Mouse (Mus musculus) heart, embryonic 15.5 days (tissue): ENCODE data around the gene Znrf2. TPM values are rescaled to one million over a fixed set of nuclear protein-coding genes. Genes with fewer than 3 reads are reported as not detected.
A peak's percentile ranks its signal among the peaks of the same experiment; 100 is the strongest.

Experiments
- ATAC-seq: fragments of 200-750 bp; cut with Nextera tagmentation; replicated peaks from 2 replicates; pipeline ENCODE4 v1.8.0; 2017; ENCODE audit warnings: low read depth, moderate TSS enrichment; ENCODE audit not compliant: insufficient number of reproducible peaks, insufficient read depth, low FRiP score
- H3K27ac ChIP-seq: fragments of 300-500 bp; sonication (generic); 2 replicates; pipeline ENCODE4 v1.5.1; 2015; ENCODE audit warnings: mild to moderate bottlenecking, inconsistent platforms
- H3K27me3 ChIP-seq: fragments of 300-500 bp; sonication (generic); 2 replicates; pipeline ENCODE4 v1.6.1; 2015; ENCODE audit warnings: inconsistent platforms
- H3K36me3 ChIP-seq: fragments of 300-500 bp; sonication (generic); 2 replicates; pipeline ENCODE4 v1.6.1; 2015; ENCODE audit warnings: mild to moderate bottlenecking, inconsistent platforms
- H3K4me1 ChIP-seq: fragments of 300-500 bp; sonication (generic); replicated peaks from 2 replicates; pipeline ENCODE4 v1.6.1; 2015; ENCODE audit warnings: inconsistent platforms
- H3K4me2 ChIP-seq: fragments of 300-500 bp; sonication (generic); 2 replicates; pipeline ENCODE4 v1.6.1; 2015; ENCODE audit warnings: inconsistent platforms, mild to moderate bottlenecking, moderate library complexity
- H3K4me3 ChIP-seq: fragments of 300-500 bp; sonication (generic); 2 replicates; pipeline ENCODE4 v1.5.1; 2015; ENCODE audit warnings: mild to moderate bottlenecking, inconsistent platforms
- H3K9ac ChIP-seq: fragments of 300-500 bp; sonication (generic); 2 replicates; pipeline ENCODE4 v1.6.1; 2015; ENCODE audit warnings: mild to moderate bottlenecking, inconsistent platforms
- H3K9me3 ChIP-seq: fragments of 300-500 bp; sonication (generic); replicated peaks from 2 replicates; pipeline ENCODE4 v1.6.1; 2016; ENCODE audit warnings: inconsistent platforms
- WGBS: fragments of 180-500 bp; shearing (Covaris S2); methylation state at CpG from one replicate; pipeline ENCODE4 v1.1.7; 2015; ENCODE audit warnings: mixed read lengths; 5-methylcytosine and 5-hydroxymethylcytosine counted together
- polyA plus RNA-seq: library from polyadenylated mRNA; unstranded; fragments of >200 nt; fragmentation: Nextera tagmentation; extraction: Ambion mirVana; gene quantifications from 2 replicates; pipeline ENCODE4 v1.2.1, GENCODE M21; 2015

The Znrf2 gene
- polyA plus RNA-seq, 1 experiment from 2014 or later: 2.7 TPM

- 56% methylated on average over 4 of the region's 4 CpGs for WGBS
- ATAC-seq: 0 out of 2 replicates have a peak, but pooled peaks have one; percentile 47
- Histone ChIP-seq H3K9ac (no peak overlapping the region), H3K4me3 (no peak overlapping the region), H3K27ac (no peak overlapping the region), H3K4me2 (no peak overlapping the region), H3K4me1 (peaks cover 19% of the 10 kb centered on the region), H3K27me3 (no peaks in the 10 kb centered on the region), H3K9me3 (no peaks in the 10 kb centered on the region), H3K36me3 (0 out of 2 replicates have a peak, but pooled peaks cover 3% of the 10 kb centered on the region)
Observed at GRCm38 (mm10) chr6:54880086-54880485, 63.4 kb downstream of the Znrf2 start.

- Histone ChIP-seq H3K9me3 (no peaks in the 10 kb centered on the region), H3K27ac (no peak overlapping the region), H3K9ac (no peak overlapping the region), H3K4me1 (peaks cover 10% of the 10 kb centered on the region), H3K36me3 (0 out of 2 replicates have a peak, but pooled peaks cover 3% of the 10 kb centered on the region), H3K27me3 (no peaks in the 10 kb centered on the region), H3K4me3 (no peak overlapping the region), H3K4me2 (no peak overlapping the region)
- no peak for ATAC-seq
- WGBS: 75% methylated on average over 2 of the region's 2 CpGs
Observed at GRCm38 (mm10) chr6:54883424-54883823, 66.7 kb downstream of the Znrf2 start.

- 84% methylated on average over 7 of the region's 7 CpGs for WGBS
- Histone ChIP-seq H3K27ac (no peak overlapping the region), H3K4me2 (no peak overlapping the region), H3K4me1 (no peaks in the 10 kb centered on the region), H3K4me3 (no peak overlapping the region), H3K36me3 (no peaks in the 10 kb centered on the region), H3K9me3 (no peaks in the 10 kb centered on the region), H3K27me3 (no peaks in the 10 kb centered on the region), H3K9ac (no peak overlapping the region)
- no peak for ATAC-seq
Observed at GRCm38 (mm10) chr6:54886195-54886594, 69.5 kb downstream of the Znrf2 start.

- Histone ChIP-seq H3K4me2 (no peak overlapping the region), H3K4me1 (no peaks in the 10 kb centered on the region), H3K9me3 (no peaks in the 10 kb centered on the region), H3K27ac (no peak overlapping the region), H3K9ac (no peak overlapping the region), H3K4me3 (no peak overlapping the region), H3K27me3 (no peaks in the 10 kb centered on the region), H3K36me3 (no peaks in the 10 kb centered on the region)
- no peak for ATAC-seq
- WGBS: 88% methylated on average over 9 of the region's 9 CpGs
Observed at GRCm38 (mm10) chr6:54890221-54890620, 73.5 kb downstream of the Znrf2 start.

GRCm38 (mm10) chr6:54891384-54891783 is 74.7 kb downstream of the Znrf2 start:
- no peak overlapping the region for H3K9ac ChIP-seq
- no peaks in the 10 kb centered on the region for H3K4me1 ChIP-seq
- no peaks in the 10 kb centered on the region for H3K36me3 ChIP-seq
- no peaks in the 10 kb centered on the region for H3K27me3 ChIP-seq
- H3K27ac ChIP-seq: no peak overlapping the region
- 85% methylated on average over 3 of the region's 3 CpGs for WGBS
- H3K4me3 ChIP-seq: no peak overlapping the region
- ATAC-seq: no peak
- no peak overlapping the region for H3K4me2 ChIP-seq
- H3K9me3 ChIP-seq: no peaks in the 10 kb centered on the region

GRCm38 (mm10) chr6:54900256-54900655 is 83.5 kb downstream of the Znrf2 start:
- WGBS: 77% methylated on average over 2 of the region's 2 CpGs
- H3K4me3 ChIP-seq: no peak overlapping the region

GRCm38 (mm10) chr6:54902547-54902946 is 85.8 kb downstream of the Znrf2 start:
- H3K4me3 ChIP-seq: no peak overlapping the region
- no peaks in the 10 kb centered on the region for H3K27me3 ChIP-seq
- H3K4me1 ChIP-seq: no peaks in the 10 kb centered on the region
- H3K4me2 ChIP-seq: no peak overlapping the region
- H3K9me3 ChIP-seq: no peaks in the 10 kb centered on the region
- H3K9ac ChIP-seq: no peak overlapping the region
- ATAC-seq: no peak
- H3K27ac ChIP-seq: no peak overlapping the region
- no peaks in the 10 kb centered on the region for H3K36me3 ChIP-seq
- WGBS: 83% methylated on average over 2 of the region's 2 CpGs

More at GRCm38 (mm10) chr6:54900256-54900655, 83.5 kb downstream of the Znrf2 start:
- H3K9me3 ChIP-seq: no peaks in the 10 kb centered on the region
- no peaks in the 10 kb centered on the region; the same call in 1 of the 2 replicates for H3K4me1 ChIP-seq
- ATAC-seq: no peak
- H3K36me3 ChIP-seq: no peaks in the 10 kb centered on the region
- H3K27ac ChIP-seq: no peak overlapping the region
- no peaks in the 10 kb centered on the region for H3K27me3 ChIP-seq
- H3K9ac ChIP-seq: no peak overlapping the region
- H3K4me2 ChIP-seq: no peak overlapping the region

GRCm38 (mm10) chr6:54906053-54907040 is 89.6 kb downstream of the Znrf2 start:
- Histone ChIP-seq H3K27me3 (no peaks in the 10 kb centered on the region), H3K27ac (no peak overlapping the region), H3K9me3 (no peaks in the 10 kb centered on the region), H3K36me3 (no peaks in the 10 kb centered on the region), H3K4me1 (no peaks in the 10 kb centered on the region), H3K4me2 (no peak overlapping the region), H3K9ac (no peak overlapping the region), H3K4me3 (no peak overlapping the region)
- 83% methylated on average over 10 of the region's 10 CpGs for WGBS
- no peak for ATAC-seq

GRCm38 (mm10) chr6:54914977-54915376 is 98.3 kb downstream of the Znrf2 start:
- 63% methylated on average over 4 of the region's 4 CpGs for WGBS
- Histone ChIP-seq H3K27me3 (no peaks in the 10 kb centered on the region), H3K4me1 (no peaks in the 10 kb centered on the region), H3K36me3 (no peaks in the 10 kb centered on the region), H3K9ac (no peak overlapping the region), H3K4me3 (no peak overlapping the region), H3K4me2 (no peak overlapping the region), H3K27ac (no peak overlapping the region), H3K9me3 (no peaks in the 10 kb centered on the region)
- no peak for ATAC-seq

GRCm38 (mm10) chr6:54916163-54916562 is 99.4 kb downstream of the Znrf2 start:
- no peak overlapping the region for H3K4me2 ChIP-seq
- ATAC-seq: no peak
- no peaks in the 10 kb centered on the region for H3K27me3 ChIP-seq
- no peaks in the 10 kb centered on the region for H3K9me3 ChIP-seq
- H3K9ac ChIP-seq: no peak overlapping the region
- H3K27ac ChIP-seq: no peak overlapping the region
- WGBS: 44% methylated on average over 4 of the region's 4 CpGs
- H3K4me3 ChIP-seq: no peak overlapping the region
- H3K4me1 ChIP-seq: no peaks in the 10 kb centered on the region
- H3K36me3 ChIP-seq: no peaks in the 10 kb centered on the region

GRCm38 (mm10) chr6:54916941-54917340 is 100.2 kb downstream of the Znrf2 start:
- Histone ChIP-seq H3K9me3 (no peaks in the 10 kb centered on the region), H3K27ac (no peak overlapping the region), H3K36me3 (no peaks in the 10 kb centered on the region), H3K4me1 (no peaks in the 10 kb centered on the region), H3K27me3 (no peaks in the 10 kb centered on the region), H3K4me2 (no peak overlapping the region), H3K9ac (no peak overlapping the region), H3K4me3 (no peak overlapping the region)
- WGBS: 67% methylated on average over 4 of the region's 4 CpGs
- no peak for ATAC-seq

GRCm38 (mm10) chr6:54917523-54917922 is 100.8 kb downstream of the Znrf2 start:
- no peaks in the 10 kb centered on the region for H3K27me3 ChIP-seq
- no peaks in the 10 kb centered on the region for H3K36me3 ChIP-seq
- ATAC-seq: no peak
- H3K9me3 ChIP-seq: no peaks in the 10 kb centered on the region
- WGBS: 22% methylated on average over 4 of the region's 4 CpGs
- H3K4me2 ChIP-seq: no peak overlapping the region
- no peak overlapping the region for H3K27ac ChIP-seq
- no peaks in the 10 kb centered on the region for H3K4me1 ChIP-seq
- H3K9ac ChIP-seq: no peak overlapping the region
- no peak overlapping the region for H3K4me3 ChIP-seq
